Mouse (Mus musculus): ENCODE measurements around the gene Sos2.

Sos2 gene

GRCm38 (mm10) chr12:69573271-69573670 lies 108.4 kb downstream of the Sos2 start:
- in situ Hi-C loops (cut with MseI, MboI): loop anchor here in 1 of 2 experiments (5.0 kb wide), 1 partner anchor 191 kb away; no protein-coding TSS in a partner anchor

DNA sequence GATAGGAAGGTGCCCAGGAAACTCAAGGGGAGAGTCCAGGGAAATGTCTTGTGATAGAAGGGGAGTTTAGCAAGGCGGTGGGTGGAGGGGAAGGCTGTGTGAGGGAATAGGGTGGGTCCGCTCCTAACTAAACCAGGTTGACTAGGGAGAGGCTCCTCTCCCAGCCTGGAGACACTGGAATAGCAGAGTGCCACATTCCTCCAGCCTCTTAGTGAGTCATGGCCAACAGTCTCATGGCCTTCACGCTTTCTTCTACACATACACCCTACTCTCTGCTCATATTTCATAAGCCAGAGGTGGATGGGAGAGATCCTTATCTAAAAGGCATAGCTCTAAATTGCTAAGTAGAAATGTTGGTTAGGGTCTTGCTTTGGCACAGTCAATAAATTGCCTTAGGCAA lies 111.7 kb downstream of the Sos2 start:
- in situ Hi-C loops (cut with MseI, MboI): loop anchor here (5.0 to 10.0 kb wide), 2 partner anchors 188 to 195 kb away; partner anchors contain the start of genes Arf6 (in 1 of the 2) and Gm9887 (in 1 of the 2)

GRCm38 (mm10) chr12:69568266-69568665 lies 113.4 kb downstream of the Sos2 start:
- in situ Hi-C loops (cut with MseI, MboI): loop anchor here in 1 of 2 experiments (10.0 kb wide), 1 partner anchor 193 kb away; the partner anchor contains the start of genes Arf6 and Gm9887

DNA sequence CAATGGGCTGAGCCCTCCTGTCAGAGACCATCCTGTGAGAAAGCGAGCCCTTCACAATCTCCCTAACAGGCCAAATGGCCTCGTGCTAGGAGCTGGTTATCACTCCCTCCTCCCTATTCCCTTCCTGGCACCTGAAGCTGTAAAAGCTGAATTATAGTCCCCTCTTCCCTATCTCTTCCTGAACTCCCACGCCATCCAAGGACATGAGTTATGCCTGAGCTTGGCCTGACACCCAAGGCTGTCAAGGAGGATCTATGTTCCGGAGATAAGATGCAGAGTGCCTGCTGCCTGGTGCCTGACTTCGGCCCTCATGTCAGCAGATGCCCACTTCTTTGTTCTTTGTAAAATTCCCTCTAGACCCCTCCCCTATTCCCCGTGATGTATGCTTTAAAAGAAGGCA lies 120.6 kb downstream of the Sos2 start:
- in situ Hi-C loops (cut with MseI, MboI): loop anchor here in 1 of 2 experiments (10.0 kb wide), 1 partner anchor 186 kb away; the partner anchor contains the start of genes Arf6 and Gm9887

DNA sequence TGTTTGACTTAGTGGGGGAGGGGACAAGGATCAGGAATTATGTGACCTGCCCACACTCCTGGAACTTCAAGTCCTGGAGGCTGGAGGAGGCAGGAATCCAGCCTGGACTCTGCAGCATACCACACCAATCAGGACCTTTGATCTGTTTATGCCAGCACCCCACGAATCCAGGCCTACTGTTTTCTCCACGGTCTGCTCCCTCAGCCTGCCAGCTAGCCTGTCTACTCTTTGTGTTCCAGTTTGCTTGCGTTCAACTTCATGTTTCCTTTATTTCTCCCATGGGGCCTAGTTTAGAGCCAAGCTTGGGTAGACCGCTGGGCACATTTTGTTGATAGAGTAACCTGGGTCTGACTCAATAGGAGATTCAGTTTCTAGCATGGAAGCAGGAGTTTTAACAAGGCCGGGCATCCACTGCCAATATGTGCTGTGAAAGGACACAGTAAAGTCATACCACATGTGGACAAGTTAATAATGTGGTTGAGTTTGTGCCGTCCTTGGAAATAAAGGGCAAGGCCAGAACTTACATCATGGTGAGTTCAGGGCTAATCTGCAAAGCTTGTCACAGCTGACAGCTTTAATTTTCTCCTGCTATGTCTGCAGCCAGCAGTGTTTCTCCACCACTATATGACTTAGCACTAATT lies 125.3 kb downstream of the Sos2 start:
- in situ Hi-C loops (cut with MseI, MboI): no loop called here

DNA sequence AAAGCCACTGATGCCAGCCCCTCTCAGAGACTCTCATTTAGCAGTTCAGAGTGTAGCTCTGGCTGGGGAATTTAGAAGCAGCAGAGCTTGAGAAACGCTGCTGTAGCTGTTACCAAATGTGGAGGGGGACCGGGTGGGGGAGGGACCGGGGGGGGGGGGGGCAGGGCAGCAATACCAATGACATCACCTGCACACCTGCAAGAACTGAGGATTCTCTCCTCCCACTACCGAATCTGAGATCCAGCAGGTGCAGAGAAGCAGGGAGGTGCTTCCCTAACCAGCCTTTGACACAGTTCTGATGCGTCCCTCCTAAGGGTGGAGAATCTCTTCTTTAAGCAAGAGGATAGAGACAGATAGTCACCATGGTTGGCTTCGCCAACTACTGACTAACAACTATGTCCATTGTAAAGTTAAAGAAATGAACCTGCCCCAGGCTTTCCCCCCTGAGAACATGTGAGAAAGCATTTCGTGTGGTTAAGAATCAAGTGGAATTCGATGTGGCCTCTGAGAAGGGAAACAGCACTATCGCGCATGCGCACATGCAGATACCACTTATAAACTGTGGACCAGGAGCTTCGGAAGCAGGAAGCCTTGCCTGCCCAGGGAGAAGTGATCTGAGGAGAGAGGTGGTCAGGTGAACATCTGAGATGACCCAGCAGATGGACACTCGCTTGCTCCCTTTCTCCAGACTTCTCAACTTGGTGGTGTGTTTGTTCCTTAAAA lies 136.0 kb downstream of the Sos2 start:
- in situ Hi-C loops (cut with MseI, MboI): no loop called here

DNA sequence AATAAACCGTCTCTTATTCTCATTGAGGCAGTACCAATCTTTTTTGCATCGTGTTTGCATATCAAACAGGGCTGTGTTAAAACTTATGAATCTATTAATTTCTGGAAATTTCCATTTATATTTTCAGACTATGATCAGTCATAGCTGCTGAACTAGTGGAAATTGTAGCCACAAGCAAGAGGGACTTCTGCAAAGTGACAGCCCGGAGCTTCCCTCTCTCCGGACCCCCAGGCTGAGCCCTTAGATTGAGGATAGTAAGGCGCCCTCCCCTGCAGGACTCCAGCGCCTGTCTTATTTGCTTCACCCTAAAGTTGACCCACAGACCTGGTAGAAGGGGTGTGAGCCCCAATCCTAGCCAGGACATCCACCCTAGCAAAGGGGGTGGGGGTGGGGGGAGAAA lies 136.7 kb downstream of the Sos2 start:
- in situ Hi-C loops (cut with MseI, MboI): no loop called here

GRCm38 (mm10) chr12:69544562-69544961 lies 137.1 kb downstream of the Sos2 start:
- in situ Hi-C loops (cut with MseI, MboI): no loop called here

DNA sequence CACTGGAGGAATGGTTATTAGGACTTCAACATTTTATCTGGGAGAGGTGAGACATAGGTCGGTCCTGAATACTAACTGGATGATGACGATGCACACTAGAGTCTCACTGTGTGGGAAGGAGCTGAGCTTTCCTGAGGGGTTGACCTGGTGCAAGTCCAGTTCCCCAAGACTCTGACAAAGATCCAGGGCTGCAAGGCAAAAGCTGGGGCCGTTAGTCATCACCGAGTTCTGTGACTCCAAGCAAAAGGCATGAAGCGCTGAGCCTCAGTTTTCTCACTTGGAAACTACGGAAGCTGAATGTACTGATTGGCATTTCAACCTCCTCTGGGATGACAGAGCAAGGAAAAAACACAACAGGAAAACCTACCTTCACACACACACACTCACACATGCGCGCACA lies 139.3 kb downstream of the Sos2 start:
- in situ Hi-C loops (cut with MseI, MboI): no loop called here

GRCm38 (mm10) chr12:69541663-69542062 lies 140.0 kb downstream of the Sos2 start:
- in situ Hi-C loops (cut with MseI, MboI): no loop called here

- in situ Hi-C loops (cut with MseI, MboI): no loop called here
These were observed 142.3 kb downstream of the Sos2 start for GRCm38 (mm10) chr12:69539353-69539752.

DNA sequence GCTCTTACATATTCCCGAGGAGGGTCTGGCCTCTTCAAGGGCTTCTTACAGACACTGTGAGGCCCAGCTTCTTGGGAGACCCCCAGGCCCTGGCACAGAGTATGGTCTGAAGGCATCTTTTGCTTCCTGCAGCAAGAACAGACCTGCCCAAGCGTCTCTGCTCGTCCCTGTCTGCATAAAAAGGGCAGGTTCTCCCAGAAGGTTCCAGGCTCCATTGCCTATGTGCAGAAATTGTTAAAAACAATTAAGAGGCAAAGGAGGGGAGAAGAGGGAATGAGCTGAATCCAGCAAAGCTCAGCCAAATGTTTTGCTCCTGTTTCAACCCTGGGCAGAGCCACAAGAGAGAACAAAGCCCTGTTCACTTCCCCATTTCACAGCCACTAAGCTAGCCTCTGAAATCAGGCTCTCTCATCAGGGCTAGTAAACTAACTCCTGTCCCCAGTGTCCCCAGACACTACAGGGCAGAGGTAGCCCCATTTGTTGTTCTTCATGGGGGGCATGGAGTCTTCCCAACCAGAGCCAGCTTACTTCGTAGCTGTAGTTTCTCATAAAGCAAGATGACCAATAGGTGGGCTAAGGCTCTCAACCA lies 143.2 kb downstream of the Sos2 start:
- in situ Hi-C loops (cut with MseI, MboI): no loop called here

GRCm38 (mm10) chr12:69537675-69538361 lies 143.8 kb downstream of the Sos2 start:
- in situ Hi-C loops (cut with MseI, MboI): no loop called here

DNA sequence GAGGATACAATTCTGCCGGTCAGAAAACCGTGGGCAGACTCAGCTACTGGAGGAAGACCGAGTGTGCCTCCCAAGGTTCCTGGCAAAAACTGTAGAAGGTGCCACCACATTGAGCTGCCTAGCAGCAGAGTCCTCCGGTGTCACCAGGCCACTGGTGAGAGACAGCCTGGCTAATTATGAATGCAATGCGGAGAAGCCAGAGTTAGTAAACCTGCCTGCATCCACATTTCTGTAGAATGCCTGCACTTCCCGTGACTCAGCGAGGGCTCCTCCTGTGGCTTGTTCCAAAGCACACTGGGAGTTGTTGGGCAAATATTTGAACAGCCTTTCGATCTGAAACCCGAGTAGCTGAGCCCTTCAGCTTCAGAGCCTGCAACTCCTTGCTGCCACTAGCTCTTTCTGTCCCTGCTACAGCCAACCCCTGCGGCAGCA lies 144.4 kb downstream of the Sos2 start:
- in situ Hi-C loops (cut with MseI, MboI): no loop called here

DNA sequence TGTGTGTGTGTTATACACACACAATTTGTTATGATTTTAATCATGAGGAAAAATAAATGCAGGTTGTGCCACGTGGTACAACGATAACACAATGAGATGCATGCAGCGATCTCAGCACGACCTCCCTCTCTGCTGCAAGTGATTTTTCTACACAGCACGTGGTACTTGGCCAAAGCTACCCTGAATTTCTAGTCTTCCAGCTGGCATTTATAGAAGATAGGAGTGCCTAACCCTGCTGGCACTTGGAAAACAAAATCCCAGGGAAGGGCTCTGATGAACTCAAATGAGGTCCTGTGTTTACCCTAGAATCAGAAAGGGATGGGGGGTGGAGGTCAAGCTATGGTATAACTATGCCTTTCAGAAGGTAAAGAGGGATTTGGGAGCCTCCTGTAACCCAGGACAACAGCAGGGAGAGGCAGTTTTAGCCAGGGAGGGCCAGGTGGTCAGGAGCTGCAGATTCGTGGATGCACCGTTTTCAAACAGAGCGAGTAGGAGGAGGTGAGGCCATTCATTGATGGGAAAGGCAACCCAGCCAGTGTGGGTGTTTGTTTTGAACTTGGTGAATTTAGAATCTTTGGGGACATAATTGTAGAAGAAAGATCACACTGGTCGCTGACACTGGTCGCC lies 144.9 kb downstream of the Sos2 start:
- in situ Hi-C loops (cut with MseI, MboI): no loop called here
